Mouse (Mus musculus) neural tube, embryonic 11.5 days (tissue): Measurements from ENCODE around the gene Mlkl. TPM values are rescaled to one million over a fixed set of nuclear protein-coding genes. Genes with fewer than 3 reads are reported as not detected.
"Not testable (repeated sequence)": the region's sequence is repeated elsewhere in the genome, so short reads cannot be mapped to it uniquely, and the experiment has no call there.

Source experiments
- ATAC-seq: fragments of 200-750 bp; cut with Nextera tagmentation; 2 replicates; pipeline ENCODE4 v1.8.0; 2017; ENCODE audit warnings: moderate number of reproducible peaks, mild to moderate bottlenecking, moderate TSS enrichment, moderate library complexity; ENCODE audit not compliant: insufficient read depth, low FRiP score, low TSS enrichment
- DNase-seq: peaks from one replicate; pipeline ENCODE4 v3.0.0-alpha.2; 2015; ENCODE audit warnings: low spot score
- H3K27ac ChIP-seq: fragments of 300-500 bp; sonication (generic); 2 replicates; pipeline ENCODE4 v1.5.1; 2014; ENCODE audit warnings: low read depth, mild to moderate bottlenecking, low read length
- H3K27me3 ChIP-seq: fragments of 300-500 bp; sonication (generic); 2 replicates; pipeline ENCODE4 v1.6.1; 2014; ENCODE audit warnings: mild to moderate bottlenecking, low read length, mixed read lengths; ENCODE audit not compliant: control insufficient read depth, insufficient read depth
- H3K36me3 ChIP-seq: fragments of 300-500 bp; sonication (generic); 2 replicates; pipeline ENCODE4 v1.6.1; 2014; ENCODE audit warnings: mild to moderate bottlenecking, low read length, moderate library complexity, mixed read lengths; ENCODE audit not compliant: control insufficient read depth, insufficient read depth
- H3K4me1 ChIP-seq: fragments of 300-500 bp; sonication (generic); 2 replicates; pipeline ENCODE4 v1.6.1; 2014; ENCODE audit warnings: low read length, mixed read lengths; ENCODE audit not compliant: control insufficient read depth, insufficient read depth
- H3K4me2 ChIP-seq: fragments of 300-500 bp; sonication (generic); 2 replicates; pipeline ENCODE4 v1.6.1; 2014; ENCODE audit warnings: low read depth, mild to moderate bottlenecking, moderate library complexity
- H3K4me3 ChIP-seq: fragments of 300-500 bp; sonication (generic); 2 replicates; pipeline ENCODE4 v1.5.1; 2014; ENCODE audit warnings: low read depth, low read length
- H3K9ac ChIP-seq: fragments of 300-500 bp; sonication (generic); 2 replicates; pipeline ENCODE4 v1.6.1; 2014; ENCODE audit warnings: mild to moderate bottlenecking, low read length
- H3K9me3 ChIP-seq: fragments of 300-500 bp; sonication (generic); 2 replicates; pipeline ENCODE4 v1.6.1; 2016; ENCODE audit warnings: low read length; ENCODE audit not compliant: control insufficient read depth
- WGBS: fragments of 180-500 bp; shearing (Covaris S2); extraction: QIAGEN DNeasy Blood & Tissue Kit; methylation state at CpG from one replicate; pipeline ENCODE4 v1.1.7; 2014; 5-methylcytosine and 5-hydroxymethylcytosine counted together
- polyA plus RNA-seq: library from polyadenylated mRNA; unstranded; fragments of >200 nt; fragmentation: Nextera tagmentation; extraction: Ambion mirVana; gene quantifications from 2 replicates; pipeline ENCODE4 v1.2.1, GENCODE M21; 2014

The Mlkl gene
- polyA plus RNA-seq, 1 experiment from 2014 or later, result 0.37 TPM

DNA sequence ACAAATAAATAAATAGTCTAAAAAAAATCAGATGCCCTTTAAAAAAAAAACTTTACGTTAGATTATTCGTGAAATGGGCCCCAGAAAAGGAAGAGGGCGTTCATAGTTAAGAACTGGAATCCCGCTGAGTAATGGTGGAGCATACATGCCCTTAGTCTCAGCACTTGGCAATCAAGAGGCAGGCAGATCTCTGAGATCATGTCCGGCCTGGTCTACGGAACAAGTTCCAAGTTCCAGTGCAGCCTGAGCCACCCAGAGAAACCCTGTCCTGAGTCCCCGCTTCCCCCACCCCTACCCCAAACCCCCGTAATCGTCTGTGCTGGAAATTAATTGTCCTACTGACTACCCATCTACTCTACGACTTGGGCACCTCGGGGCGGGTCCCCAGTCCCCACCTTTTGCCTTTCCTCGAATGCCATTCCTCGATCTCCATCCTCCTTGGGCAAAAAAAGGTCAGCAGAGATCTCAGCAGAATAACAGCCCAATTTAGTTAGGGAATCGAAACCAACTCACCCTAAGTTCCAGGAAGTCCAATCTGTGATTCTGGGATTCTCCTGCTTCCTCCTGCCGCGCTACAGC, 577 bp downstream of the Mlkl start:
- Histone ChIP-seq H3K27me3 (no peaks in the 10 kb centered on the region), H3K36me3 (no peaks in the 10 kb centered on the region), H3K4me3 (peak overlapping the region; percentile 25), H3K9ac (0 out of 2 replicates have a peak overlapping the region, but pooled peaks have one; percentile 2), H3K27ac (no peak overlapping the region), H3K4me1 (no peaks in the 10 kb centered on the region), H3K4me2 (peak overlapping the region; percentile 53), H3K9me3 (no peaks in the 10 kb centered on the region)
- WGBS, result 32% methylated on average over 17 of the region's 17 CpGs
- no peak for DNase-seq
- no peak for ATAC-seq

DNA sequence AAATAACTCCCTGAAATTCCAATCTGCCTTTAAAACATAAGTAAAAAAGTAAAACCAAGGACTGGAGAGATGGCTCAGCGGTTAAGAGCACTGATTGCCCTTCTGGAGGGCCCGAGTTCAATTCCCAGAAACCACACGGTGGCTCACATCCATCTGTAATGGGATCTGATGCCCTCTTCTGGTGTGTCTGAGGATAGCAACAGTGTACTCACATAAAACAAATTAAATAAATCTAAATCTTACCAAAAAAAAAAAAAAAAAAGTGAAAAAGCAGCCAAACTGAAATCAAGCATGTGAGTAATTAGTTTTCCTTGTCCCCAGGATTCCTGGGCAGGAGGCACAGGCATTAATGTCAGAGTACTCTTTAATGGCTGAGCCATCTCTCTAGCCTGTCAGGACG, 1.3 kb downstream of the Mlkl start:
- Histone ChIP-seq H3K4me2 (no peak overlapping the region), H3K9ac (no peak overlapping the region), H3K36me3 (no peaks in the 10 kb centered on the region), H3K4me3 (no peak overlapping the region), H3K27ac (no peak overlapping the region), H3K9me3 (no peaks in the 10 kb centered on the region), H3K27me3 (no peaks in the 10 kb centered on the region), H3K4me1 (no peaks in the 10 kb centered on the region)
- ATAC-seq (no peak), DNase-seq (no peak)
- WGBS, result 85% methylated on average over 4 of the region's 4 CpGs

DNA sequence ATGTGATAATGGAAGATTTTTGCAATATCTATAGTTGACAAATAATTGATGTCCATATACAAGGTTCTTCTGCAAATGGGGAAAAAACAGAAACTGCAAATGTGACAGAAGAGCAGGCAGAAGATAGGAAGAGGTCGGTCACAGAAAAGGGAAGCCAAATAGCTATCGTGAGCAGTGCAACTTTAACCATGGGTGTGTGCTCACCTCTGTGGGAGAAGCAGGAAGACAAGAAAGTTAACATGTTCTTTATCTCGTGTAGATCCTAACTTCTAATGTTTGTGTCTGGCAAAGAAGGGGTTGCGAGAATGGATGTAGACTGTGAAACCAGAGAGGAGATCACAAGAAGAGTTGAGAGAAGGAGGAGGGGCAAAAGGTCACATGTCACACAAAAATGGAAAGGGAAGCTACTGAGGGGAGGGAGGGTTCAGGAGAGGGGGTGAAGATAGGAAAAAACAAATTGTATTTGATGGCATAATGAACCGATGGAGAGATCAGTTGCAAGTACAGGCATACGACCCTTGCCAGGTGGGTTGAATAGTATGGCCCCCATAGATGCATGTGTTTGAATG, 12.7 kb downstream of the Mlkl start:
- Histone ChIP-seq H3K27me3 (no peaks in the 10 kb centered on the region), H3K4me2 (no peak overlapping the region), H3K9ac (no peak overlapping the region), H3K4me1 (no peaks in the 10 kb centered on the region), H3K4me3 (no peak overlapping the region), H3K27ac (no peak overlapping the region), H3K36me3 (no peaks in the 10 kb centered on the region), H3K9me3 (no peaks in the 10 kb centered on the region)
- DNase-seq (no peak), ATAC-seq (no peak)
- 91% methylated on average over 6 of the region's 6 CpGs for WGBS

DNA sequence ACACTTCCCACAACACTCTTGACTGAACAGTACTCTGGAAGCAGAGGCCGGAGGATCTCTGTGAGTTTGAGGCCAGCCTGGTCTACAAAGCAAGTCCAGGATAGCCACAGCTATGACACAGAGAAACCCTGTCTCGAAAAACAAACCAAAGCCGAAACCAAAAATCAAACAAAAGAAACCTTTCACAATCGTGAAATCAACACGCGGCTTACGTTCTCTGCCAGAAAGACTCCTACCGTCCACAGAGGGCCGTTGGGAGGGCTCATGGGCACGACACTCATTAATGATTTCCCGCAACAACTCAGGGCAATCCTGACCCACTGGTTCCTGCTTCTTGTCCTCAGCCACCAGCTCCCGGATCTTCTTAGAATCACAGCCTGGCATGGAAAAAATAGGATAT, 23.2 kb downstream of the Mlkl start:
- ATAC-seq, result no peak
- DNase-seq, result no peak
- 87% methylated on average over 12 of the region's 12 CpGs for WGBS

DNA sequence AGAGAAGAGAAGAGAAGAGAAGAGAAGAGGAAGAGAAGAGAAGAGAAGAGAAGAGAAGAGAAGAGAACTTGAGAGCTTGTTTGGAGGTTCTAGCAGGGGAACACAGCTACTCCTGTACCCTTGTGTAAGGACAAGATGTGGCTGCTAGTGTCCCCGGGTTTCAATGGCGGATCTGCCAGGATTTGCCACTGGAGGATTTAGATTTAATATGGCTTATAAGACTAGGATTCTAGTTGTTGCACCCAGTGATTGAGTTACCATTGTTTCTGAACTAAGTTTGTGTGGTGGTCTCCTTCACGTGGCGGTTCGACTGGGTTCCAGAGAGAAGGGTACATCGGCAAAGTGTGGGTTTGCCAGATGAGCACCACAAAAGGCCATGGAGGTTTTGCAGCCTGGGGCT, 24.0 kb downstream of the Mlkl start:
- not testable (repeated sequence) for H3K27me3 ChIP-seq, H3K4me1 ChIP-seq, H3K27ac ChIP-seq, ATAC-seq, DNase-seq, H3K36me3 ChIP-seq, H3K9ac ChIP-seq, H3K4me3 ChIP-seq, H3K4me2 ChIP-seq, H3K9me3 ChIP-seq
- 91% methylated on average over 6 of the region's 6 CpGs for WGBS

More for the DNA sequence above, 23.2 kb downstream of the Mlkl start:
- Histone ChIP-seq H3K27ac (no peak overlapping the region), H3K4me2 (no peak overlapping the region), H3K4me3 (no peak overlapping the region), H3K36me3 (no peaks in the 10 kb centered on the region), H3K4me1 (no peaks in the 10 kb centered on the region), H3K9me3 (no peaks in the 10 kb centered on the region), H3K27me3 (no peaks in the 10 kb centered on the region), H3K9ac (no peak overlapping the region)

DNA sequence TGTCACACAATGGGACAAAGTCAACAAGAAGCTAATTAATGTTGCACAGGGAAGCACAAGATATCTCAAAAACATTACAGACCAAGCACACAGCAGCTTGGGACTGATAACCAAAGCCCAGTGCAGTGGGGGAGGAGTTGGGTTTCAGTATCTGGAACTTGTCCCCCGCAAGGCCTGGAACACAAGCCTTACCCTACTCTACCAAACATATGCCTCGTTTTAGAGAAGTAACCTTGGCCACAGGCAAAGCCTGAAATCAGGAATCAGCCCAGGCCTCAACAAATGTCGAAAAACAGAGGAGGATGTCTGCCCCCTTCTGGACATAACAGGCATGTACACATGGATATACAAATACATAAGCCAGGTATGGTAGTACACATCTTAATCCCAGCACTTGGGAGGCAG, 25.2 kb downstream of the Mlkl start:
- DNase-seq, result no peak
- no peaks in the 10 kb centered on the region for H3K4me1 ChIP-seq
- no peaks in the 10 kb centered on the region for H3K27me3 ChIP-seq
- no peak overlapping the region for H3K9ac ChIP-seq
- no peak overlapping the region for H3K4me2 ChIP-seq
- ATAC-seq, result no peak
- no peaks in the 10 kb centered on the region for H3K9me3 ChIP-seq
- no peak overlapping the region for H3K4me3 ChIP-seq
- no peak overlapping the region for H3K27ac ChIP-seq
- no peaks in the 10 kb centered on the region for H3K36me3 ChIP-seq
- WGBS, result 78% methylated on average over 3 of the region's 3 CpGs

DNA sequence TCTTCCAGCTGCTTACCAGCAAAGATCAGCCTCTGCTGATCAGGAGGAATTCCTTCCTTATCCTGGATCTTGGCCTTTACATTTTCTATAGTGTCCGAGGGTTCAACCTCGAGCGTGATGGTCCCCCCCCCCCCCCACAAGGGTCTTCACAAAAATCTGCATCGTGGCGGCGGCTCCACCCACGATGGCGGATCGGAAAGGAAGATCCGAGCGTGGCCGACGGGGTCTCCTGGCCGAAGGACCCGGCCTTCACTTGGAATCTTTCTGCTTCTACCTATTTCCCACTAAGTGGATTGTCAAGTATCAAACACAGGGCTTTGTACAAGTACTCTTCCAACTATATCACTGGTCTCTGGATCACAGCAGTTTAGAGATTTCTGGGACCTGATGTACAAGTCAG, 28.0 kb downstream of the Mlkl start:
- H3K36me3 ChIP-seq, H3K27me3 ChIP-seq, H3K4me1 ChIP-seq, H3K4me3 ChIP-seq, H3K9me3 ChIP-seq, H3K9ac ChIP-seq, H3K27ac ChIP-seq, DNase-seq, ATAC-seq, H3K4me2 ChIP-seq: not testable (repeated sequence)
- WGBS, result 88% methylated on average over 15 of the region's 15 CpGs

DNA sequence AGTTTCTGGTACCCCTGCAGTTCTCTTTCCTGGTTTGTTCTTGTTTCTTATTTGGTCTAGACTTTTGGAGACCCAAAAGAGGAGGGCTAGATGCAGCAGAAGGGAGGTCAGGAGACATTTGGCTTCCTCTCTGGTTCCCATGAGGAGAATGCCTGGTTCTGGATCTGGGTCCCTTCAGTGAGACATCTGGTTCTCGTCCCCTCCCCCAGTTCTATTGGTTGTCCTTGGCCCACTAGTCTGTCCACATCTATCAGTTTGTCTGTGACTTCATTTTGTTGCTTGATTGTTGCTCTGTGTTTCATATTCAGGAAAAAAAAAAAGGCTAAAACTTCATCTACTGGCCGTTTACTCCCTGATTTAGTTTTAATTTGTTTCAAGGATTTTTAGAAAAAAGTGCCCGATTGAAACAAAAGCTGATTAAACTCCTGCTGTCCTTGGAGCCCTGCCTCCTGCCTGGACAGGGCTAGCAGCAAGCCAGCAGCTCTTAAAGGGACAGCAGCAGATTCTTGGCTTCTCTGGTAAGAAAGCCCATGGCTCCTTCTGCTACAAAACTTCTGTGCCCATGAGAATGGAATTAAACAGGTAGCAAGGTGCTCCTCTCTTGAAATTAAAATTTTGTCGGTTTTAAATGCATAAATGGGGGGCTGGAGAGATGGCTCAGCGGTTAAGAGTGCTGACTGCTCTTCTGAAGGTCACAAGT, 32.8 kb downstream of the Mlkl start:
- Histone ChIP-seq H3K36me3 (no peaks in the 10 kb centered on the region), H3K4me2 (no peak overlapping the region), H3K9ac (no peak overlapping the region), H3K9me3 (no peaks in the 10 kb centered on the region), H3K27ac (no peak overlapping the region), H3K27me3 (no peaks in the 10 kb centered on the region), H3K4me3 (no peak overlapping the region), H3K4me1 (no peaks in the 10 kb centered on the region)
- ATAC-seq (no peak), DNase-seq (no peak)
- WGBS, result 40% methylated on average over 5 of the region's 5 CpGs

DNA sequence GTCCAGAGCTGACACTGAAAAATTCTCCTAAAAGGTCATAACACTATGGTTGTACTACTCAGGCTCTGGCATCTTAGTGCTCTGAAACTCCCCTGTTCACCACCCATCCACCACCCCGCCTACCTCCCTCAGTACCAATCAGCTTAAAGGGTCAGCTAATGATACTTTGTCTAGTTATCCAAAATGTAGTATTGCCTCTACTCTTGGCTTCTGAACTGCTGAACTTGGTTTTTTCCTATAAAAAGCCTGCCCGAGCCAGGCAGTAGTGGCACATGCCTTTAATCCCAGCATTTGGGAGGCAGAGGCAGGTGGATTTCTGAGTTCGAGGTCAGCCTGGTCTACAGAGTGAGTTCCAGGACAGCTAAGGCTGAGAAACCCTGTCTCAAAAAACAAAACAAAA, 33.6 kb downstream of the Mlkl start:
- no peak for ATAC-seq

More for the DNA sequence above, 33.6 kb downstream of the Mlkl start:
- Histone ChIP-seq H3K27me3 (no peaks in the 10 kb centered on the region), H3K4me1 (no peaks in the 10 kb centered on the region), H3K9ac (no peak overlapping the region), H3K9me3 (no peaks in the 10 kb centered on the region), H3K4me3 (no peak overlapping the region), H3K4me2 (no peak overlapping the region), H3K36me3 (no peaks in the 10 kb centered on the region), H3K27ac (no peak overlapping the region)
- no peak for DNase-seq
- WGBS, result 88% methylated on average over 3 of the region's 3 CpGs
